ENCODE assay signal across 31 mouse cellular contexts in genomic region chr2:121132822-121133221, GRCm38 (mm10). TPM values are rescaled to one million over a fixed set of nuclear protein-coding genes. Genes with fewer than 3 reads are reported as not detected.
"Had no signal": no experiment of that assay in that cellular context is flagged by ENCODE, and none has a peak within 500 bp of the region (broad histone marks: within the 10 kb centered on the region; RNA-seq: fewer than 3 reads in every experiment).

No protein-coding gene starts in this region.

- H3K27ac ChIP-seq: heart, adult 2 months; heart, embryonic 13.5 days; heart, embryonic 15.5 days; hindbrain, embryonic 13.5 days; hindbrain, embryonic 15.5 days; hindbrain, postnatal 0 days; layer of hippocampus, adult 2 months; left cerebral cortex, adult 2 months; limb, embryonic 10.5 days; limb, embryonic 12.5 days; liver, embryonic 13.5 days had no signal

- H3K4me1 ChIP-seq: limb, embryonic 10.5 days; limb, embryonic 12.5 days had no signal

- DNase-seq: gastrocnemius, postnatal 14 days; gastrocnemius, postnatal 36 days; heart, adult 2 months; heart, postnatal 14 days; heart, postnatal 36 days; kidney, adult 18-20 months; kidney, adult 8-10 months; kidney, postnatal 10 days; kidney, postnatal 25 days; kidney, postnatal 4 days; liver; liver, embryonic 13.5 days had no signal

- ATAC-seq: hindbrain, postnatal 0 days; intestine, postnatal 0 days had no signal

- H3K4me3 ChIP-seq: heart, adult 2 months; heart, embryonic 13.5 days; heart, embryonic 15.5 days; hindbrain, embryonic 13.5 days; hindbrain, embryonic 15.5 days; layer of hippocampus, adult 2 months; left cerebral cortex, adult 2 months; limb, embryonic 10.5 days; limb, embryonic 12.5 days; liver, embryonic 13.5 days had no signal

- H3K9me3 ChIP-seq: heart, embryonic 13.5 days; heart, embryonic 15.5 days; hindbrain, embryonic 13.5 days; hindbrain, embryonic 15.5 days; limb, embryonic 10.5 days; limb, embryonic 12.5 days; liver, embryonic 13.5 days had no signal

- H3K4me2 ChIP-seq: heart, embryonic 11.5 days; heart, embryonic 13.5 days; heart, embryonic 15.5 days; hindbrain, embryonic 13.5 days; hindbrain, embryonic 15.5 days; limb, embryonic 12.5 days; liver, embryonic 11.5 days; liver, embryonic 13.5 days had no signal

- H3K9ac ChIP-seq: heart, embryonic 13.5 days; heart, embryonic 15.5 days; hindbrain, embryonic 13.5 days; hindbrain, embryonic 15.5 days; limb, embryonic 12.5 days; liver, embryonic 13.5 days had no signal

- H3K36me3 ChIP-seq: heart, embryonic 15.5 days; liver, embryonic 13.5 days had no signal

- H3K27me3 ChIP-seq: heart, embryonic 13.5 days; heart, embryonic 15.5 days; hindbrain, embryonic 13.5 days; hindbrain, embryonic 15.5 days; limb, embryonic 12.5 days; liver, embryonic 13.5 days had no signal

RNA-seq across cellular contexts. Expression of gene Tgm7, which starts 23.2 kb away (rescaled TPM):
- total RNA-seq: gastrocnemius, adult 18-20 months; gastrocnemius, adult 8-10 months; gastrocnemius, postnatal 14 days; gastrocnemius, postnatal 36 days; heart, adult 2 months; heart, postnatal 14 days; heart, postnatal 36 days; hematopoietic stem cell, adult 5-6 weeks; hindbrain, postnatal 0 days; left cerebral cortex, postnatal 10 days had no signal
- polyA plus RNA-seq: gonadal fat pad, adult 2 months; heart, embryonic 11.5 days; heart, embryonic 13.5 days; heart, embryonic 15.5 days; heart, postnatal 0 days; hindbrain, embryonic 11.5 days; hindbrain, embryonic 13.5 days; hindbrain, embryonic 15.5 days; hindbrain, postnatal 0 days; intestine, postnatal 0 days; limb, embryonic 10.5 days; limb, embryonic 12.5 days; liver, embryonic 11.5 days; liver, embryonic 13.5 days had no signal
